Mouse (Mus musculus): Measurements from ENCODE around the gene Slc38a6. TPM values are rescaled to one million over a fixed set of nuclear protein-coding genes. Genes with fewer than 3 reads are reported as not detected.

Slc38a6 gene
- polyA plus RNA-seq, 1 experiment from 2014 or later = 8.3 TPM

GRCm38 (mm10) chr12:73357311-73357710 lies 70.7 kb downstream of the Slc38a6 start:
- WGBS = 57% methylated on average over 5 of the region's 5 CpGs
- no peak for ATAC-seq (ENCODE audit: insufficient read depth, low FRiP score)

GRCm38 (mm10) chr12:73357736-73358135 lies 71.2 kb downstream of the Slc38a6 start:
- ATAC-seq (ENCODE audit: insufficient read depth, low FRiP score) = no peak
- Histone ChIP-seq H3K4me3 (replicated peaks; ENCODE audit: low read length) (no peak overlapping the region), H3K27me3 (ENCODE audit: control insufficient read depth, insufficient read depth, low read length) (no peaks in the 10 kb centered on the region), H3K4me2 (ENCODE audit: low read depth, low read length) (no peak overlapping the region), H3K9ac (ENCODE audit: low read length) (no peak overlapping the region), H3K4me1 (ENCODE audit: control insufficient read depth, insufficient read depth, low read length) (no peaks in the 10 kb centered on the region), H3K27ac (ENCODE audit: low read length) (no peak overlapping the region), H3K36me3 (ENCODE audit: control insufficient read depth, insufficient read depth, low read length) (no peaks in the 10 kb centered on the region), H3K9me3 (replicated peaks; ENCODE audit: control insufficient read depth, low read length) (no peaks in the 10 kb centered on the region)
- WGBS = 88% methylated on average over 3 of the region's 3 CpGs

More at GRCm38 (mm10) chr12:73357311-73357710, 70.7 kb downstream of the Slc38a6 start:
- no peaks in the 10 kb centered on the region for H3K36me3 ChIP-seq (ENCODE audit: control insufficient read depth, insufficient read depth, low read length)
- no peaks in the 10 kb centered on the region for H3K4me1 ChIP-seq (ENCODE audit: control insufficient read depth, insufficient read depth, low read length)
- no peaks in the 10 kb centered on the region for H3K27me3 ChIP-seq (ENCODE audit: control insufficient read depth, insufficient read depth, low read length)
- no peak overlapping the region for H3K4me2 ChIP-seq (ENCODE audit: low read depth, low read length)
- no peak overlapping the region for H3K27ac ChIP-seq (ENCODE audit: low read length)
- no peaks in the 10 kb centered on the region for H3K9me3 ChIP-seq (replicated peaks; ENCODE audit: control insufficient read depth, low read length)
- no peak overlapping the region for H3K9ac ChIP-seq (ENCODE audit: low read length)
- no peak overlapping the region for H3K4me3 ChIP-seq (replicated peaks; ENCODE audit: low read length)

DNA sequence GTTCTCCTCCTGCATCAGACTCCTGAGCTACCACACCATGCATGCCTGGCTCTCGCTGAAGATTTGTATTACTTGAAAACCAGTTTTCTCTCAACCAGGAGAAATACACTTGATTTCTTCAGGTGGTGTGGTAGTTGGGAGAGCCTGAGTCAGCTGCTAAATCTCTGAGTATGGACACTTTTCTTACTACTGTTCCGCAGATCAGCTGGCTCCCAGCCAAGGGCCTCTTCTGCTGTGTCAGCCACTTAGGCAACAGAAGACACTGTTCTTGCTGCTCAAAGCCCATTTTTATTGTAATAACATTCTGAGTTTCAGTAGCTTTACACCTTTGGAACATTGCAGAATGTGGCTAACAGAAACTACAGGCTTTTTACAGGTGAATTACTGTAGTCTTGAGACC lies 72.1 kb downstream of the Slc38a6 start:
- WGBS = 72% methylated on average over 2 of the region's 2 CpGs
- Histone ChIP-seq H3K4me2 (ENCODE audit: low read depth, low read length) (no peak overlapping the region), H3K27ac (ENCODE audit: low read length) (no peak overlapping the region), H3K36me3 (ENCODE audit: control insufficient read depth, insufficient read depth, low read length) (no peaks in the 10 kb centered on the region), H3K4me3 (replicated peaks; ENCODE audit: low read length) (no peak overlapping the region), H3K9me3 (replicated peaks; ENCODE audit: control insufficient read depth, low read length) (no peaks in the 10 kb centered on the region), H3K27me3 (ENCODE audit: control insufficient read depth, insufficient read depth, low read length) (no peaks in the 10 kb centered on the region), H3K4me1 (ENCODE audit: control insufficient read depth, insufficient read depth, low read length) (no peaks in the 10 kb centered on the region), H3K9ac (ENCODE audit: low read length) (no peak overlapping the region)
- no peak for ATAC-seq (ENCODE audit: insufficient read depth, low FRiP score)

- no peaks in the 10 kb centered on the region for H3K27me3 ChIP-seq (ENCODE audit: control insufficient read depth, insufficient read depth, low read length)
- H3K9me3 ChIP-seq (replicated peaks; ENCODE audit: control insufficient read depth, low read length) = no peaks in the 10 kb centered on the region
- WGBS = 77% methylated on average over 4 of the region's 4 CpGs
- no peak for ATAC-seq (ENCODE audit: insufficient read depth, low FRiP score)
- no peak overlapping the region for H3K9ac ChIP-seq (ENCODE audit: low read length)
- no peaks in the 10 kb centered on the region for H3K36me3 ChIP-seq (ENCODE audit: control insufficient read depth, insufficient read depth, low read length)
- H3K27ac ChIP-seq (ENCODE audit: low read length) = no peak overlapping the region
- H3K4me2 ChIP-seq (ENCODE audit: low read depth, low read length) = no peak overlapping the region
- no peak overlapping the region for H3K4me3 ChIP-seq (replicated peaks; ENCODE audit: low read length)
- no peaks in the 10 kb centered on the region for H3K4me1 ChIP-seq (ENCODE audit: control insufficient read depth, insufficient read depth, low read length)
Measured at GRCm38 (mm10) chr12:73359520-73359919, 72.9 kb downstream of the Slc38a6 start.

- H3K27me3 ChIP-seq (ENCODE audit: control insufficient read depth, insufficient read depth, low read length) = no peaks in the 10 kb centered on the region
- ATAC-seq (ENCODE audit: insufficient read depth, low FRiP score) = no peak
- 79% methylated on average over 11 of the region's 11 CpGs for WGBS
- H3K4me2 ChIP-seq (ENCODE audit: low read depth, low read length) = no peak overlapping the region
- H3K9ac ChIP-seq (ENCODE audit: low read length) = no peak overlapping the region
- H3K4me1 ChIP-seq (ENCODE audit: control insufficient read depth, insufficient read depth, low read length) = no peaks in the 10 kb centered on the region
- no peaks in the 10 kb centered on the region for H3K9me3 ChIP-seq (replicated peaks; ENCODE audit: control insufficient read depth, low read length)
- no peak overlapping the region for H3K27ac ChIP-seq (ENCODE audit: low read length)
- H3K36me3 ChIP-seq (ENCODE audit: control insufficient read depth, insufficient read depth, low read length) = no peaks in the 10 kb centered on the region
- H3K4me3 ChIP-seq (replicated peaks; ENCODE audit: low read length) = no peak overlapping the region
Measured at GRCm38 (mm10) chr12:73361201-73361600, 74.6 kb downstream of the Slc38a6 start.

- Histone ChIP-seq H3K9ac (ENCODE audit: low read length) (no peak overlapping the region), H3K27ac (ENCODE audit: low read length) (no peak overlapping the region), H3K4me1 (ENCODE audit: control insufficient read depth, insufficient read depth, low read length) (0 out of 2 replicates have a peak, but pooled peaks cover 4% of the 10 kb centered on the region), H3K4me3 (replicated peaks; ENCODE audit: low read length) (no peak overlapping the region), H3K36me3 (ENCODE audit: control insufficient read depth, insufficient read depth, low read length) (no peaks in the 10 kb centered on the region), H3K9me3 (replicated peaks; ENCODE audit: control insufficient read depth, low read length) (no peaks in the 10 kb centered on the region), H3K4me2 (ENCODE audit: low read depth, low read length) (no peak overlapping the region), H3K27me3 (ENCODE audit: control insufficient read depth, insufficient read depth, low read length) (no peaks in the 10 kb centered on the region)
- no peak for ATAC-seq (ENCODE audit: insufficient read depth, low FRiP score)
- 81% methylated on average over 6 of the region's 6 CpGs for WGBS
Measured at GRCm38 (mm10) chr12:73363401-73363800, 76.8 kb downstream of the Slc38a6 start.

GRCm38 (mm10) chr12:73363956-73364355 lies 77.4 kb downstream of the Slc38a6 start:
- no peak overlapping the region for H3K9ac ChIP-seq (ENCODE audit: low read length)
- H3K27me3 ChIP-seq (ENCODE audit: control insufficient read depth, insufficient read depth, low read length) = no peaks in the 10 kb centered on the region
- H3K4me1 ChIP-seq (ENCODE audit: control insufficient read depth, insufficient read depth, low read length) = 0 out of 2 replicates have a peak, but pooled peaks cover 4% of the 10 kb centered on the region
- H3K4me2 ChIP-seq (ENCODE audit: low read depth, low read length) = no peak overlapping the region
- WGBS = 83% methylated on average over 3 of the region's 3 CpGs
- H3K9me3 ChIP-seq (replicated peaks; ENCODE audit: control insufficient read depth, low read length) = no peaks in the 10 kb centered on the region
- H3K27ac ChIP-seq (ENCODE audit: low read length) = no peak overlapping the region
- no peak overlapping the region for H3K4me3 ChIP-seq (replicated peaks; ENCODE audit: low read length)
- no peak for ATAC-seq (ENCODE audit: insufficient read depth, low FRiP score)
- H3K36me3 ChIP-seq (ENCODE audit: control insufficient read depth, insufficient read depth, low read length) = no peaks in the 10 kb centered on the region

DNA sequence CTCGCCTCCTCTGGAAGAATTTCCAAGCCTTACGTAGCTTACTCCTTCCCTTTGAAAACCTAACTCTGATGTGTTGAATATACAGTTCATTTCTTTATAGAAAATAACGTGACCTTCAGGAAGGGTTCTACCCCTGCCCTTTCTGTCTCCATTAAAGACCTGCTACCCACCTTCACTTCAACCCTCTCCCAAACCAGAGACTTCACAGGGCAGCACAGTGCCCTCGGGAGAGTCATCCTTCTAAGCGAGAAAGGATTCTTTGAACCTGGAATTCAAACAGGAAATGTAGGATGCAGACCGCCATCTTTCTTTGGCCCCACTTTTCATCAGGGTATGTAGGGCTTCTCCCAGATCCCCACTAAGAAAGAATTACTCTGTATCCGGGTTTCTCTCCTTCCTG lies 80.0 kb downstream of the Slc38a6 start:
- Histone ChIP-seq H3K4me2 (ENCODE audit: low read depth, low read length) (no peak overlapping the region), H3K4me3 (replicated peaks; ENCODE audit: low read length) (no peak overlapping the region), H3K4me1 (ENCODE audit: control insufficient read depth, insufficient read depth, low read length) (0 out of 2 replicates have a peak, but pooled peaks cover 4% of the 10 kb centered on the region), H3K27ac (ENCODE audit: low read length) (no peak overlapping the region), H3K9me3 (replicated peaks; ENCODE audit: control insufficient read depth, low read length) (no peaks in the 10 kb centered on the region), H3K27me3 (ENCODE audit: control insufficient read depth, insufficient read depth, low read length) (no peaks in the 10 kb centered on the region), H3K36me3 (ENCODE audit: control insufficient read depth, insufficient read depth, low read length) (no peaks in the 10 kb centered on the region), H3K9ac (ENCODE audit: low read length) (no peak overlapping the region)
- ATAC-seq (ENCODE audit: insufficient read depth, low FRiP score) = no peak
- WGBS = 86% methylated on average over 7 of the region's 7 CpGs

- Histone ChIP-seq H3K27me3 (ENCODE audit: control insufficient read depth, insufficient read depth, low read length) (no peaks in the 10 kb centered on the region), H3K9me3 (replicated peaks; ENCODE audit: control insufficient read depth, low read length) (no peaks in the 10 kb centered on the region), H3K27ac (ENCODE audit: low read length) (no peak overlapping the region), H3K4me1 (ENCODE audit: control insufficient read depth, insufficient read depth, low read length) (0 out of 2 replicates have a peak, but pooled peaks cover 4% of the 10 kb centered on the region), H3K36me3 (ENCODE audit: control insufficient read depth, insufficient read depth, low read length) (no peaks in the 10 kb centered on the region), H3K4me2 (ENCODE audit: low read depth, low read length) (no peak overlapping the region), H3K4me3 (replicated peaks; ENCODE audit: low read length) (no peak overlapping the region), H3K9ac (ENCODE audit: low read length) (no peak overlapping the region)
- 31% methylated on average over 20 of the region's 20 CpGs for WGBS
- no peak for ATAC-seq (ENCODE audit: insufficient read depth, low FRiP score)
Measured at GRCm38 (mm10) chr12:73367460-73368079, 81.0 kb downstream of the Slc38a6 start.

All from stomach, embryonic 16.5 days (tissue).